Mouse (Mus musculus): ENCODE results near the gene Slc44a5.

GRCm38 (mm10) chr3:154202383-154202782 is 229.1 kb downstream of the Slc44a5 start:
- TF ChIP-seq CTCF (IDR thresholded peaks at IDR 0.05; ENCODE audit: borderline replicate concordance, control insufficient read depth, extremely low read depth, insufficient read depth, low read length, poor library complexity) = no peak
- no peak for TF ChIP-seq POLR2A (IDR thresholded peaks at IDR 0.05; ENCODE audit: control insufficient read depth, extremely low read depth, insufficient read depth, low read length, poor library complexity)

Measured in thymus, adult 2 months (tissue).